Mouse (Mus musculus) C2C12 (cell line): ENCODE data around the gene Wfdc10. TPM values are rescaled to one million over a fixed set of nuclear protein-coding genes. Genes with fewer than 3 reads are reported as not detected.

ENCODE experiments used
- H3K27me3 ChIP-seq: one replicate; pipeline ENCODE4 v1.6.1; 2011; ENCODE audit not compliant: control insufficient read depth, insufficient read depth, insufficient read length
- H3K36me3 ChIP-seq: one replicate; pipeline ENCODE4 v1.6.1; 2011; ENCODE audit not compliant: control insufficient read depth, insufficient read depth
- H3K4me3 ChIP-seq: one replicate; pipeline ENCODE4 v1.5.1; 2011; ENCODE audit warnings: mild to moderate bottlenecking, control low read depth; ENCODE audit not compliant: poor library complexity, insufficient read depth, severe bottlenecking
- H3K79me2 ChIP-seq: one replicate; pipeline ENCODE4 v1.6.1; 2011; ENCODE audit not compliant: control insufficient read depth, insufficient read depth
- H3K79me3 ChIP-seq: one replicate; pipeline ENCODE4 v1.6.1; 2011; ENCODE audit warnings: low read depth, control low read depth
- H3ac ChIP-seq: one replicate; pipeline ENCODE3; 2011; ENCODE audit warnings: low read depth; ENCODE audit not compliant: control insufficient read depth, insufficient read length
- CEBPB ChIP-seq: IDR thresholded peaks from one replicate; pipeline ENCODE4 v1.6.1; 2011; ENCODE audit warnings: low read depth, mild to moderate bottlenecking, control low read depth, moderate library complexity
- CTCF ChIP-seq: IDR thresholded peaks from one replicate; pipeline ENCODE4 v1.5.1; 2011; ENCODE audit not compliant: control insufficient read depth, insufficient read depth, insufficient read length
- FOSL1 ChIP-seq: IDR thresholded peaks from one replicate; pipeline ENCODE4 v1.8.0; 2011; ENCODE audit warnings: mild to moderate bottlenecking, low read length; ENCODE audit not compliant: poor library complexity, insufficient read depth, severe bottlenecking
- MAX ChIP-seq: IDR thresholded peaks from one replicate; pipeline ENCODE4 v1.6.1; 2011; ENCODE audit warnings: mild to moderate bottlenecking, control low read depth
- MYOD1 ChIP-seq: IDR thresholded peaks from one replicate; pipeline ENCODE4 v1.6.1; 2011; ENCODE audit warnings: low read depth; ENCODE audit not compliant: control insufficient read depth, insufficient read length
- MYOG ChIP-seq: IDR thresholded peaks from one replicate; pipeline ENCODE4 v1.6.1; 2011; ENCODE audit not compliant: control insufficient read depth, insufficient read length; ENCODE audit errors: extremely low read depth
- USF1 ChIP-seq: IDR thresholded peaks from one replicate; pipeline ENCODE4 v1.6.1; 2011; ENCODE audit warnings: low read depth, mild to moderate bottlenecking, control low read depth, moderate library complexity
- polyA plus RNA-seq: library from polyadenylated mRNA; unstranded; fragments of >200 nt; fragmentation: generic; extraction: Trizol; gene quantifications from one replicate; pipeline ENCODE4 v1.2.1, GENCODE M21; 2012; ENCODE audit warnings: missing spikeins

Wfdc10 gene
- polyA plus RNA-seq, 1 experiment: not detected

GRCm38 (mm10) chr2:164705328-164705727 is 49.5 kb downstream of the Wfdc10 start:
- no peak for TF ChIP-seq MAX
- TF ChIP-seq MYOG: no peak
- no peak for TF ChIP-seq MYOD1
- no peak for TF ChIP-seq CEBPB
- no peak for TF ChIP-seq FOSL1
- no peak for TF ChIP-seq USF1
- TF ChIP-seq CTCF: no peak
- H3K79me2 ChIP-seq: no peaks in the 10 kb centered on the region
- H3K4me3 ChIP-seq: no peak overlapping the region
- no peaks in the 10 kb centered on the region for H3K36me3 ChIP-seq
- no peaks in the 10 kb centered on the region for H3K79me3 ChIP-seq
- peaks cover 21% of the 10 kb centered on the region for H3K27me3 ChIP-seq
- H3ac ChIP-seq: no peak overlapping the region

- Histone ChIP-seq H3K27me3 (peaks cover 21% of the 10 kb centered on the region), H3ac (no peak overlapping the region), H3K36me3 (no peaks in the 10 kb centered on the region), H3K4me3 (no peak overlapping the region), H3K79me3 (no peaks in the 10 kb centered on the region), H3K79me2 (no peaks in the 10 kb centered on the region)
- no peak for TF ChIP-seq FOSL1
- TF ChIP-seq MYOD1: no peak
- TF ChIP-seq MYOG: no peak
- no peak for TF ChIP-seq USF1
- TF ChIP-seq MAX: no peak
- TF ChIP-seq CEBPB: no peak
Observed at GRCm38 (mm10) chr2:164705991-164706390, 50.1 kb downstream of the Wfdc10 start.

Other genes starting within 250 kb of the Wfdc10 start
- 124 TPM for gene Sdc4, start 212.2 kb upstream of the Wfdc10 start, polyA plus RNA-seq
- 49.6 TPM for gene Sys1, start 199.1 kb upstream of the Wfdc10 start, polyA plus RNA-seq
- gene Gm20458, start 195.1 kb upstream of the Wfdc10 start, polyA plus RNA-seq: 29.7 TPM
- not detected for gene Trp53tg5, start 182.3 kb upstream of the Wfdc10 start, polyA plus RNA-seq
- 21.2 TPM for gene Dbndd2, start 169.9 kb upstream of the Wfdc10 start, polyA plus RNA-seq
- 74.3 TPM for gene Pigt, start 158.5 kb upstream of the Wfdc10 start, polyA plus RNA-seq
- not detected for gene Wfdc2, start 93.6 kb upstream of the Wfdc10 start, polyA plus RNA-seq
- gene Spint3, start 82.6 kb upstream of the Wfdc10 start, polyA plus RNA-seq: not detected
- not detected for gene Wfdc6a, start 70.6 kb upstream of the Wfdc10 start, polyA plus RNA-seq
- not detected for gene Eppin, start 62.5 kb upstream of the Wfdc10 start, polyA plus RNA-seq
- gene Wfdc6b, start 42.5 kb upstream of the Wfdc10 start, polyA plus RNA-seq: not detected
- not detected for gene Wfdc8, start 42.4 kb upstream of the Wfdc10 start, polyA plus RNA-seq
- not detected for gene Wfdc16, start 17.2 kb upstream of the Wfdc10 start, polyA plus RNA-seq
- not detected for gene Wfdc9, start 537 bp downstream of the Wfdc10 start, polyA plus RNA-seq
- not detected for gene Wfdc11, start 18.0 kb downstream of the Wfdc10 start, polyA plus RNA-seq
- gene Wfdc13, start 29.1 kb downstream of the Wfdc10 start, polyA plus RNA-seq: not detected
- not detected for gene Spint4, start 42.5 kb downstream of the Wfdc10 start, polyA plus RNA-seq
- gene Spint5, start 59.3 kb downstream of the Wfdc10 start, polyA plus RNA-seq: not detected
- 0.13 TPM for gene Wfdc3, start 89.9 kb downstream of the Wfdc10 start, polyA plus RNA-seq
- 47.3 TPM for gene Dnttip1, start 89.9 kb downstream of the Wfdc10 start, polyA plus RNA-seq
- gene Ube2c, start 113.9 kb downstream of the Wfdc10 start, polyA plus RNA-seq: 279 TPM
- 4.7 TPM for gene Tnnc2, start 123.9 kb downstream of the Wfdc10 start, polyA plus RNA-seq
- 19.5 TPM for gene Snx21, start 129.8 kb downstream of the Wfdc10 start, polyA plus RNA-seq
- gene Acot8, start 148.8 kb downstream of the Wfdc10 start, polyA plus RNA-seq: 20.5 TPM
- gene Zswim3, start 149.1 kb downstream of the Wfdc10 start, polyA plus RNA-seq: 2.9 TPM
- gene Zswim1, start 166.6 kb downstream of the Wfdc10 start, polyA plus RNA-seq: 10.0 TPM
- not detected for gene Spata25, start 172.5 kb downstream of the Wfdc10 start, polyA plus RNA-seq
- 160 TPM for gene Ctsa, start 176.8 kb downstream of the Wfdc10 start, polyA plus RNA-seq
- 11.3 TPM for gene Neurl2, start 177.4 kb downstream of the Wfdc10 start, polyA plus RNA-seq
- 13.3 TPM for gene Pltp, start 201.7 kb downstream of the Wfdc10 start, polyA plus RNA-seq
- gene Pcif1, start 223.3 kb downstream of the Wfdc10 start, polyA plus RNA-seq: 46.5 TPM